Mouse (Mus musculus) right cerebral cortex, adult 2 months (tissue): ENCODE results near the gene Prmt7.

Source experiments
- DNase-seq, 2 experiments: peaks; one replicate each; pipeline ENCODE4 v3.0.0; 2021 to 2022; ENCODE audit warnings: low spot score in 2 of 2

The Prmt7 gene

GRCm38 (mm10) chr8:106219620-106220019 is 8.9 kb downstream of the Prmt7 start:
- no peak for DNase-seq

GRCm38 (mm10) chr8:106226589-106226988 is 15.9 kb downstream of the Prmt7 start:
- DNase-seq, result peak; percentile 68 to 69

- DNase-seq, result no peak
Observed at GRCm38 (mm10) chr8:106231536-106231935, 20.8 kb downstream of the Prmt7 start.

GRCm38 (mm10) chr8:106232751-106233150 is 22.0 kb downstream of the Prmt7 start:
- DNase-seq, result no peak

GRCm38 (mm10) chr8:106234567-106235261 is 24.0 kb downstream of the Prmt7 start:
- DNase-seq, result no peak

GRCm38 (mm10) chr8:106237106-106237505 is 26.4 kb downstream of the Prmt7 start:
- DNase-seq, result no peak

DNA sequence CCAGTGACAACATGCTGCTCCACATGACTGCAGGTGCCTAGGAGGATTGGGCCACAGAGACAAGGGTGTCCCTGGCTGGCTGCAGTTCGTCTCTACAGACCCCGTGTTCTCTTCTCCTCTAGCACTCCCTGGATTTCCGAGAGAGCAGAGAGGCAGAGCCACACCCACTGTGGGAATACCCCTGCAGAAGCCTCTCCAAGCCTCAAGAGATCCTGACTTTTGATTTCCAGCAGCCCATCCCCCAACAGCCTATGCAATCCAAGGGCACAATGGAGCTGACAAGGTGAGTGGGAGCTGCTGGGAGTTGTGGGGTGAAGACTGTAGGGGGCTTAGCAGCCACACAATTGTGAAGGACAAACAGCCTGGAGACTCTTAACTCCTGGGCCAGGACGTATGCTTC is 39.5 kb downstream of the Prmt7 start:
- DNase-seq, result no peak

DNA sequence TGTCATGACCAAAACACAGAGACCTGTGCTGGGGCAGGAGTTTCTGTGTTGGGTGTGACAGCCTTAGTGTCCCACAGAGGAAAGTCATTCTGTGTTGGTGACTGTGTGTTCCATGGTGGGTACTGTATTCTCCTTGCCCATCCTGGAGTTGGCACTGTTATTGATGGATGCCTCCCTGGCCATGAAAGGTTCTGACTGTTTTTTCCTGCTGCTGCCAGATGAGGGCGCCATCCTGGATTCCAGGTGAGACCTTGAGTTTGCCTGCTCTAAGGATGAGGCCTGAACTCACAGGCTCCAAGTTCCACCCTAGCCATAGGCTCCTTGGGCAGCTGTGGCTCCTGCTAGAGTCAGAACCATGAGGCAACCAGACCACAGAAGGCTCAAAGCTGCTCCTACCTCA is 47.4 kb downstream of the Prmt7 start:
- no peak for DNase-seq

GRCm38 (mm10) chr8:106259579-106260255 is 49.0 kb downstream of the Prmt7 start:
- DNase-seq, result no peak

DNA sequence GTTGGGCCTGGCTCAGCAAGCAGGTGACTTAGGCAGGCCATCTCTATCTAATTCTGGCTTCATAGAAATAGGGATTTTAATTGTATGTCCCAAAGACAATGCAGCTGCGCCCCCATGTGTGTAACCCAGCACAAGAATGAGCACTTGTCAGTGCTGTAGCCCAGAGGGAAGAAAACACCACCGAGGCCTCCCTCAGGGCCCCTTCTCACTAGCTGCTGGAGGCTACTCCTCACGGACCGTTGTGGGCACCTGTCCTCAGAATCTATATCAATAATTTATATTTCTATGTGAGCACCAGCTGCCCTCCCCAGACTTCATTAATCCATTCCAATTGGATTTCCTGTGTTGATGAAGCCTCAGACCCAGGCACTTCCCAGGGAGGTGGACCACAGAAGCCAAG is 50.2 kb downstream of the Prmt7 start:
- DNase-seq, result no peak

GRCm38 (mm10) chr8:106262343-106262742 is 51.6 kb downstream of the Prmt7 start:
- no peak for DNase-seq

GRCm38 (mm10) chr8:106263928-106264327 is 53.2 kb downstream of the Prmt7 start:
- DNase-seq, result no peak

DNA sequence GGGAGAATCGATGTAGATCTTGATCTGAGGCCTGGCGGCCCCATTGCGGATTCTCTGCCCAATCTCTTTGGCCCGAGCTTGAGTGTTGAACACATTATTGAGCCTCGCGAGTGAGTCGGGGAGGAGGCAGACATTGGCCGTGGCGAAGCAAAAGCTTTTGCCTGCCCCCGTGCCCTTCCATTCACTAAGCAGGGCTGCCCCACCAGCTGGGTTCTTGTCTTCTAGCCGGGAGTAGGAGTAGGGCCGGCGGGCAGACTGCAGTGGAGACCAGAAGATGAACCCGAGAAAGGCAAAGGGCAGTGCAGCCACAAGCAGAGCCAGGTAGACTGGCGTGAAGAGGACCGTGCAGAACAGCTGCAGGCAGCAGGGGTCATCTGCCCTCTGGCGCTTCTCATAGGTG is 54.7 kb downstream of the Prmt7 start:
- no peak for DNase-seq

- no peak for DNase-seq
Observed at GRCm38 (mm10) chr8:106268710-106269346, 58.1 kb downstream of the Prmt7 start.

GRCm38 (mm10) chr8:106270804-106271203 is 60.1 kb downstream of the Prmt7 start:
- DNase-seq, result peak; percentile 74 to 79

DNA sequence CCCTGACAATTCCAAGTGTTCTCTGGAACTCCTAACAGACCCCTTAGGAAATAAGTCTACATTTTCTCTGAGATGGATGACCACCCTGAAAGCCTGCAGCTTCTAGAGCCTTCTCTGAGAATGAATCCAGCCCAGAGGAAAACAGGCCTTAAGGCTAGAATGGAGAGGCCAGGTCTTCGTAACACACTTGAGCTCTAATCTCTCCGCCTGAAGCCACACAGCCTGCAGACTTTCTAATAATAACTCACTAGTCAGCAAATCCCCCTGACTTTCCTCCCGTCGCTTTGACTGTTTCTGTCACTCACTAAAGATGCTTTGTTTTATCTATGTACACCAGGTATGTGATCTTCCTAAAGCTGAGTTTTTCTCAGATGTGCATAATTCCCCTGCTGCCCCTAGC is 60.6 kb downstream of the Prmt7 start:
- no peak for DNase-seq

DNA sequence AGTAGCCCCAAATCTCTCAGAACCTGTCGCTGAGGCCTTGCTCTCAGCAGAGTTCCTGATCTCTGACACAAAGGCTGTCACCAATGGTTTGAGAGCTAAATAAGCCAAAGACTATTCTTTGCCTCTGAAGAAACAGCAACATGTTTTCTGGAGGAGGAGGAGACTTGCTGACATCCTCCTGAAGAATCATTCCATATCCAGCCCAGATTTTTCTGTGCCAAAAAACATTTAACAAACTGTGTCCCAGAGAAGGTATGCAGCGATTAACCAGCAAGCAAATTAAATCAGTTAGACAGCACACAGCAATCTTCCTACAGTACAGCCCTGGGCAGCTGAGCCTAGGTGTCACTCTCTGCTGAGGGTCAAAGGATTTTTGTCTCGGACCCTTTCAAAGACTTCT is 62.7 kb downstream of the Prmt7 start:
- DNase-seq, result no peak

DNA sequence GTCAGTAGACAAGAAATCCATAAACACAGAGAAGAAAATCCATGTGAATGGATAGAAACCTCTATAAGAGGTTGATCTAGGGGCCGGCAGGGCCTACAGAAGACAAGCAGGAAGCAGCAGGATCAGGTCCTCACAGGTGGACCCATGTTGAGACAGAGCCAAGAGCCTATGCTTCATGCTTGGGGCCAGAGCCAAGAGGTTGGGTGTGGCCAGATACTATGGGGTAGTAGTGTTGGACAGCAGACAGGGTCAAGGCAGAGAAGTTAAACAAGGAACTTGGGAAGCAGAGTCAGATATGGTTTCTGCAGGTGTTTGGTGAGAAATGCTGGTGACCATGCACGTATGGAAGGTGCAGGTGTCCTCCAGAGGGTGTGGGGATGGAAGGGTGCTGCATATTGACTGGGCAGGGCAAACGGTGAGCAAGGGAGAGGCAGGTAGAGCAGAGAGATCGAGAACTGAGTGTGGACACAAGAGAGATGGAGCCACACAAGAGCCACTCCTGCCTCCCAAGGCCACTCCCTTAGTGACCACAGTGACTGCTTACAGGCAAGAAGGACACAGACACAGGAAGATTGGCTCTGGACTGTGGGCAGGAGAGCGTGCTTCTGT is 66.1 kb downstream of the Prmt7 start:
- DNase-seq, result no peak

DNA sequence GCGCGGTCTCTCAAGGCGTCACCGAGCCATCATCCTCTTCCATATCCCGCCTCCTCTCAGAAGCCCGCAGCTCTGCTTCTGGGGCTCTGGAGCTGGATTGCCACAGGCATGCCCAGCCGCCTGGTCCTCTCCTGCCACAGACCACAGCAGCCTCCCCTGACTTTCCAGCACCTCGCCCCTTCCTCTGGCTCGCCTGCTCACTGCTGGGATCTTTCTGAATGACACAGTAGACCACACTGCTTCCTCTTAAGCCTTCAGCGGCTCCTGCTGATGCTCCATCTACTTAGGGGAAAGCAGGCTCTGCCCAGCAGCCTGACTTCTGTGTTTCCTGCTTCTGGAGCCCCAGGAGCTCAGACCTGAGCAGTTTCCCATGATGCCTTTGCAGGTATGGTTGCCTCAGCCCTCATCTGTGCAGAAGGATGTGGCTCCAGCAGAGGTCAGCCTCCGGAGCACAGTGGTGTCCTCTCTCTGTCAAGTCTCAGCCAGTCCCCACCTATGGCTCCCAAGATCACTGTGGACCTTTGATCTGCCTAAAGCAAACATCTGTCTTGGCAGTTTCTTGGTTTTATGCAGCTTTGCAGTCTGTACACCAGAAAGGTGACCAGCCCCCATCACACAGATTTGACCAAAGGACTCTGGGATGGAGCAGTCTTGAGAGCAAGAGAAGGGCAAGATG is 67.8 kb downstream of the Prmt7 start:
- DNase-seq, result no peak

GRCm38 (mm10) chr8:106280154-106280553 is 69.4 kb downstream of the Prmt7 start:
- DNase-seq, result no peak

GRCm38 (mm10) chr8:106280844-106281243 is 70.1 kb downstream of the Prmt7 start:
- no peak for DNase-seq

DNA sequence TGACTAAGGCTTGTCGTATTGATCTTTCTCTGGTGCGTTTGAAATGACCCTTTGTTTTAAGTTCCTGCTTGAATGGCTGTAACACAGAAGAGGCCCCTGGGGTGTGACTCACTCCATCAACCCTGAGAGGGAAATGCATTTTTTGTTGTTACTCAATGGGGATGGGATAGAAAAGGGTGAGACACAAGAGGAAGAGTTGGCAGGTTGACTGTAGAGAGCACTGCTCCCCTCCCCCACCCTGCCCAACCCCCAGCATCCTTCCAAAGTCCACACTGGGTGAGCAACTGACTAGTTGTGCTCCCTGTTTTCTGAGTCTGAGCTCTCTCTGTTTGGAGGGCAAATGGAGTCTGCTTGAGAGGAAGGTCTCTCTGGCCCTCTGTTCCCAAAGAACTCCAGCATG is 76.7 kb downstream of the Prmt7 start:
- no peak for DNase-seq
